11 mouse cellular contexts compared by ENCODE assay signal in the genomic region with DNA sequence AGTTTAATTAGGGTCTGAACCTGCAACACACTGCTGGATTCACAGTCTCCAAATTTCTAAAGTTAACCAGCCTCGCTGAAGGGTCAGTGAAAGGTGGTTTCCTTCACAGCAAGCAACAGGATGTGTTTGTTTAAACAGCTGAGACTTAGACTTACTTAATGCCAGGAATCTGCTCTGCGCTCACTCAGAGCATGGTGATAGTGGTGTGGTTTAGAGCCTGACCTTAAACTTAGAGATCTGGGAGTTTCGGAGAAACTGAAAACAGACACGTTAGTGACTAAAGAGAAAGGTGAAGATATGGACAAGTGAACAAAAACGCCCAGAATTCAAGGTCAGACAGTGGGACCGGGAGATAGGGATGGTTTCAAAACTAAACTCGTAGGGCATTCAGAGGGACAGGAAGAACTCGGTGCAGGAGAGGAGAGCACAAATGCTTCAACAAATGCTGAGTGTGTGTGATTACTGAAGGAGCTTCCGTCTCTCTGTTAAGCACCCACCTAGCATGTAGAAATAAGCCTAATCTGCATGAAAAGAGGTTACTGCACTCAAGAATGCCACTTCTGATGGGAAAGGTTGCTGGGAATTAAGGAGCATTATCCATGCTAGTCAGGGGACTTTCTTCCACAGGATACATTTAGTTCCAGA.
DNase-seq lines count a peak whose midpoint lies in the region; ATAC-seq and TF ChIP-seq lines count a peak whose summit lies in the region.
"Had no signal": no experiment of that assay in that cellular context is flagged by ENCODE, and none has a peak within 500 bp of the region (broad histone marks: within the 10 kb centered on the region; RNA-seq: fewer than 3 reads in every experiment).

No protein-coding gene starts in this region.

- peak; percentile 24 for DNase-seq in kidney, adult 9 months
- DNase-seq in kidney, postnatal 4 days: no peak
- no peak for DNase-seq in forebrain, postnatal 0 days
- no peak for DNase-seq in right cerebral cortex, postnatal 25 days
- DNase-seq: thymus, postnatal 25 days had no signal

- no peak overlapping the region for H3K27ac ChIP-seq in forebrain, postnatal 0 days (ENCODE audit: low read depth, low read length)
- H3K27ac ChIP-seq: neural tube, embryonic 15.5 days had no signal

- H3K4me1 ChIP-seq in megakaryocyte, embryonic 14.5 days: peaks cover 19% of the 10 kb centered on the region
- H3K4me1 ChIP-seq in forebrain, postnatal 0 days (ENCODE audit: insufficient read depth): no peaks in the 10 kb centered on the region
- H3K4me1 ChIP-seq: neural tube, embryonic 15.5 days had no signal

- TF ChIP-seq CTCF in forebrain, postnatal 0 days (IDR thresholded peaks at IDR 0.05; ENCODE audit: low read depth): no peak

- no peak overlapping the region for H3K4me2 ChIP-seq in forebrain, postnatal 0 days (ENCODE audit: low read depth)
- H3K4me2 ChIP-seq: neural tube, embryonic 15.5 days had no signal

- 40% methylated on average over 9 of the region's 9 CpGs for WGBS in forebrain, postnatal 0 days

- peak; percentile 68 for ATAC-seq in activated CD4-positive, CD25-positive, alpha-beta regulatory T cell, adult 4 months
- ATAC-seq in hematopoietic stem cell, adult 5-6 weeks (replicated peaks in 1 of 2; ENCODE audit: insufficient read depth in 1 of 2, low FRiP score in 2 of 2, low TSS enrichment in 1 of 2, low read depth in 1 of 2, poor library complexity in 2 of 2, severe bottlenecking in 2 of 2): peak; percentile 46 to 78; a peak in 3 of 4 replicates
- no peak for ATAC-seq in erythroblast, adult 5-6 weeks (replicated peaks; ENCODE audit: low FRiP score, poor library complexity, severe bottlenecking)
- ATAC-seq in forebrain, postnatal 0 days: no peak

- H3K9me3 ChIP-seq in megakaryocyte, embryonic 14.5 days: no peaks in the 10 kb centered on the region
- no peaks in the 10 kb centered on the region for H3K9me3 ChIP-seq in forebrain, postnatal 0 days (ENCODE audit: low read length)
- H3K9me3 ChIP-seq: G1E; neural tube, embryonic 15.5 days had no signal

- peaks cover 11% of the 10 kb centered on the region for H3K27me3 ChIP-seq in megakaryocyte, embryonic 14.5 days (replicated peaks)
- H3K27me3 ChIP-seq in forebrain, postnatal 0 days (ENCODE audit: insufficient read depth, low read length): peaks cover 6% of the 10 kb centered on the region; the same call in 1 of the 2 replicates

- H3K4me3 ChIP-seq in megakaryocyte, embryonic 14.5 days (replicated peaks): peak overlapping the region; percentile 82
- no peak overlapping the region for H3K4me3 ChIP-seq in forebrain, postnatal 0 days (ENCODE audit: low read depth, low read length)
- H3K4me3 ChIP-seq: neural tube, embryonic 15.5 days had no signal

- H3K36me3 ChIP-seq in megakaryocyte, embryonic 14.5 days (replicated peaks; ENCODE audit: low read length): no peaks in the 10 kb centered on the region
- H3K36me3 ChIP-seq in forebrain, postnatal 0 days (ENCODE audit: insufficient read depth): no peaks in the 10 kb centered on the region
- H3K36me3 ChIP-seq: G1E; neural tube, embryonic 15.5 days had no signal

- H3K9ac ChIP-seq in forebrain, postnatal 0 days: no peak overlapping the region
- H3K9ac ChIP-seq: neural tube, embryonic 15.5 days had no signal

Comparison
In these comparisons a context has a peak if more than half of its experiments do, and no peak if none do; other contexts are left out.
1. ATAC-seq: peak in activated CD4-positive, CD25-positive, alpha-beta regulatory T cell, adult 4 months (single experiment) and hematopoietic stem cell, adult 5-6 weeks (2 of 2); none in erythroblast, adult 5-6 weeks (single experiment) and forebrain, postnatal 0 days (single experiment).